Mouse (Mus musculus): ENCODE results near the gene Gm42906.

Gene Gm42906

GRCm38 (mm10) chr5:151096012-151096411 is 332.0 kb downstream of the Gm42906 start:
- peak; percentile 62 for TF ChIP-seq GATA4 (IDR thresholded peaks at IDR 0.05; ENCODE audit: insufficient replicate concordance, low read length)

GRCm38 (mm10) chr5:151092886-151093665 is 334.9 kb downstream of the Gm42906 start:
- TF ChIP-seq GATA4 (IDR thresholded peaks at IDR 0.05; ENCODE audit: insufficient replicate concordance, low read length): no peak

DNA sequence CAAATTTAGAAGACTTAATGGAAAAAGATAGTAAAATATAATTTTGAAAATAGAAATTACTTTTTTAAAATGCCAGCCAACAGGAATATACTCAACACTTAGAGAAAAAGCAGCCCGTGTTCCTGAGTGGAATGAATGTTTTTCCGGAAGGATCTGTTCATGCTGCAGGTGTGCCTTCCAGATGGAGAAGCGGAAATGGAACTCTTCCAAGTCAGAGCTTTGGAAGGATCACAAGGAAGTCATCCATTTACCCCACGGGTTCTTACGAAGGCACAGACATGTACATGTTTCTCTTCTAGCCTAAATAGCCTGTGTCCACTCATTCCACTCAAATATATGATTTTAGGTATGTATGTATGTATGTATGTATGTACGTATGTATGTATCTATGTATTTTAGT is 337.0 kb downstream of the Gm42906 start:
- TF ChIP-seq GATA4 (IDR thresholded peaks at IDR 0.05; ENCODE audit: insufficient replicate concordance, low read length): no peak

DNA sequence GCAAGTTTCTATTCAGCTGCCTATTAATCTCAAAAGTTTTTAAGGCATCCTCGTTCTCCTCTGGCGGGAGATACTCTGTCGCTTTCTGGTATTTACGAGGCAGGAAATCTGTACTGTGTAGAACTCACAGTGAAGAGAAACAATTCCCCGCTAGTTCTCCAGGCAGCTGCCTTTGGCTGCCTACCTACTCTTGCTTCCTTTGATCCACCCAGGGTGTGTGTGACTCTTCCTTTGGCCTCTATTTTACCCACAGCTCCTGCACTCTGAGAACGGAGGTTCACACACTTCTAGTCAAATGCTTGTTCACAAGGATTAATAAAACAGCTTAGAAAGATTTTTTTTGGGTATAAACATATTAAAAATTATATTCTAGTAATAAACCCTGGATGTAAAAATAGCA is 338.8 kb downstream of the Gm42906 start:
- no peak for TF ChIP-seq GATA4 (IDR thresholded peaks at IDR 0.05; ENCODE audit: insufficient replicate concordance, low read length)

DNA sequence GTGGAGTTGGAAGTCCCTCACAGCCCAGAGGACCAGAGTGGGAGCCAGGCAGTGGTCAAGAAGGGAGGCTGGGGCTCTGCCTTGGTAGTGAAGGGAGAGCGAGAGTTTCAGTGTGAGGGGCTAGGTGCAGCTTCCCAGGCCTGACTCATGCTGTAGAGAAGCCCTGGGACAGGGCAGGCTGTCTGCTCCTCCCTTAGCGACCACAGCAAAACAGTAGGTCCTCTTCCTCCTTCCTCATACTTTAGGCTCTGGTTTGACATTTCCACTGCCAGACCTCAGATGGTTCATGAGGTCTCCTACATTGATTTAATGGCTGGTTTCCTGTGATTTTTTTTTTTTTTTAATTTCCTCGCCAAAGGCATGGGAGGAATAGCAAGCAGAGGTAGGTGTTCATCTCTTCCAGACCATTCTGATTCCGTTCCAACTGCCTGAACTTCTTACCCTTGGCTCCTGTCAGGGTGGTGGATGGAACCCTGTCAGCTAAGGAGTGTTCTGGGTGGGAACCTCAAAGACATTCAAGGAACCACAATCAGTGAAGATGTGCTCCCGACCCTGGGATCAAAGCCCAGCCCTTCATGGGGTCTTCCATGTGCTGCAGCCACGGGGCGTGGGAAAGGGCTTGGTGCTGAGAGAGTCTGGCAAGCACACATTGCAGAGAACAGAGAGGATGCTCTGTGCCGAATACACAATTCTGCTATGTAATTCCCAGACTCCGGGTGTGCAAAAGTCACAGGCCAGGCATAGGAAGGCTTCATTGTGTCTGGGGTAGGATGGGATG is 341.3 kb downstream of the Gm42906 start:
- no peak for TF ChIP-seq GATA4 (IDR thresholded peaks at IDR 0.05; ENCODE audit: insufficient replicate concordance, low read length)

DNA sequence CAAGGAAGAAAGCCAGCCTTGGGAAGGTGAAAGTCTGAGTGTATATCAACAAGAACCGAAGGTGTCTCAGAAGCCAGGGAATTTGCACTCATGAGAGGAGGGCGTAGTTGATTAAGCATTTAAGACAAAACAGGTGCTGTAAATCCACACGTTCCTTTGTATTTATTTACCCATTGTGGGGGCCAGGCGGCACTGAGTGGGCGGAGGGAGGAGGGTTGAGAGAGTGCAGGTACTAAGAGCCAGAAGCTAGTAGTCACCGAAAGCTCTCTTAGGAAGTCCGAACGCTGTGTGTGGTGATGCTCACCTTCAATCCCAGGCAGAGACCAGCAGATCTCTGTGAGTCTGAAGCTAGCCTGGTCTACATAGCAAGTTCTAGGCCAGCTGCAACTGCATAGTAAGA is 342.2 kb downstream of the Gm42906 start:
- TF ChIP-seq GATA4 (IDR thresholded peaks at IDR 0.05; ENCODE audit: insufficient replicate concordance, low read length): no peak

GRCm38 (mm10) chr5:151080276-151080675 is 347.7 kb downstream of the Gm42906 start:
- no peak for TF ChIP-seq GATA4 (IDR thresholded peaks at IDR 0.05; ENCODE audit: insufficient replicate concordance, low read length)

DNA sequence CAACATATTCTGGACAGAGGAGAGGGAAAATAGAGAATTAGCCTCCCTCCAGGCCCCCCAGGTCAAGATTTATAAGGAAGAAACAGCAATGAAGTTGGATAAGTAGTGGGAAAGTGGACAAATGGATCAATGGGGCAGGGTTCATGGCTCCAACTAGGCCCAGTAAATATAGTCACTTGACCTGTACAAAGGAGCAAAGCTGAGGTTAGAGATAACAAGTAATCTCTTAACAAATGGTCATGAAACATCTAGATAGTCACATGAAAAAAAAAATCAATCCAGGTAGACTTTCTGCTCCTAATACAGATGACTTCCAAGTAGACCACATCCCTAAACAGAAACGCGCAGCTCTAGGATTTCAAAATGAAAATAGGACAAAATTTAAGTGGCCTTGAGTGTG is 350.0 kb downstream of the Gm42906 start:
- TF ChIP-seq GATA4 (IDR thresholded peaks at IDR 0.05; ENCODE audit: insufficient replicate concordance, low read length): peak; percentile 92

DNA sequence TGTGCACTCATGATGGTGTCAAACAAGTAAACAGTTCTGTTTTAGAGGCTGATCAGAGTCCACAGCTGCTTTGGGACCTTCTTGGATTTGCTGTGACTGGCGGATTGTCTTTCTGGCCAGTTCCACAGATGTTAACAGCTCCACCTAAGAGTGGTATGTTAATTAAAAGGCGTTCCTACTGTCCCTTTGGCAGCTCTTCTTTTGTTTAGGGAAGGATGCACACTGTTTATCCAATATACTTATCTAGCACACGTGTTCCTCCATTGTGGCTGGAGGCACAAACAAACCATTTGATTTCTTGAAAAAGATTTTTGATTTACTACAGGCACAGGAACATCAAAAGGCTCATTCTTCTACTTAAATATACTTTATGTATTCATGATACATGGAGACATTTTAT is 351.0 kb downstream of the Gm42906 start:
- TF ChIP-seq GATA4 (IDR thresholded peaks at IDR 0.05; ENCODE audit: insufficient replicate concordance, low read length): no peak

- no peak for TF ChIP-seq GATA4 (IDR thresholded peaks at IDR 0.05; ENCODE audit: insufficient replicate concordance, low read length)
These were observed 353.7 kb downstream of the Gm42906 start for GRCm38 (mm10) chr5:151074282-151074681.

- TF ChIP-seq GATA4 (IDR thresholded peaks at IDR 0.05; ENCODE audit: insufficient replicate concordance, low read length): no peak
These were observed 356.5 kb downstream of the Gm42906 start for GRCm38 (mm10) chr5:151071430-151071829.

DNA sequence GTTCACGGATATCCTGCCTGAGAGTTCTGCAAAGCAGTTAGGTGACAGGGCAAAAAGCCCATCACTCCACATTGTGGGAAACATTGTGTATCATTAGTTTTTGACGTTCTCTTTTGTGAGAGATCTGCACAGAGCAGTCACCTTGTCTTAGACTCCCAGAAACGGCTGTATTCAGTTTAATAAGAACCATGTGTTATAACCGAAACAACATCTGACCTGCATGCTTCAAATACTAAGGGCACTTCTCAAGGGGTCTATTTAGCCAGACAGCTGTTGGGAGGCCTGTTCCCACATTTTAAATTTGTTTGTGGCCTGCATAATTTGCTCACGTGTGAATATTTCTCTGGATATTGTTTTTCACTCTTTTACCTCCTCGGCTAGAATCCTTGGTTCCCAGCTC is 357.1 kb downstream of the Gm42906 start:
- no peak for TF ChIP-seq GATA4 (IDR thresholded peaks at IDR 0.05; ENCODE audit: insufficient replicate concordance, low read length)

DNA sequence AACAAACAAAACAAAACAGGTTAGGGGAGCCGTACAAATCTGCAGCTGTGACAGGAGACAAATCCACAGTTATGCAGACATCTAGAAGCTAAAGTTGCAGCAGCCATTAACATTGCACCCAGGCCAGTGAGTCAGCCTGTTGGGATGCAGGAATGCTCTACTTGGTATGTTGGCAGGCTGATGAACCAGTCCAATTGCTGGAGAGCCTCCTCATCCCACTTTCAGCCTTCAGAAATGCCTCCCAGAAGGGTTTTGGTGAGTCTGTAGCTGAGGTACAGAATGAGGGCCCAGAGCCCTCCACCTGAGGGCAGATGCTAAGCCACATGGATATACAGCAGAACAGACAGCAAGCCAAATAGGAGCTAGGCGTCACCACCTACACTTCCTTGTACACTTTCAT is 358.4 kb downstream of the Gm42906 start:
- no peak for TF ChIP-seq GATA4 (IDR thresholded peaks at IDR 0.05; ENCODE audit: insufficient replicate concordance, low read length)

- no peak for TF ChIP-seq GATA4 (IDR thresholded peaks at IDR 0.05; ENCODE audit: insufficient replicate concordance, low read length)
These were observed 361.9 kb downstream of the Gm42906 start for GRCm38 (mm10) chr5:151066016-151066415.

DNA sequence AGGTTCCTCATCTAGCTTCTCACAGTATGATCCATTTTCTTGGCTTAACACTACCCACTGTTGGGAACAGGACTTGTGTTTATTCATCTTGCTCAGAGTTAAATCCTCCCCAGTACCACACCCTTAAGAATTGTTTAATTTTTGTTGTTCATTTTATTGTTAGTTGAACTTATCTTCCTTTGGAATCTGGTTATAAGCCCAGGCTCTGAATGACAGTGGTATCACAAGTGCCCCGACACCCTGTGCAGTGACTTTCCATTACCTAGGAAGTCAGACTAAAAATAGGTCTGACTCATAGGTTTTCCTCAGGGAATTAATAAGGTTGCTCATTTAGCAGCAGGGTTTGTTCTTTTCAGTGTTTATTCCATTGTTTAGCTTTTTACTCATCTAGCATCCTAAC is 362.7 kb downstream of the Gm42906 start:
- no peak for TF ChIP-seq GATA4 (IDR thresholded peaks at IDR 0.05; ENCODE audit: insufficient replicate concordance, low read length)

GRCm38 (mm10) chr5:151061942-151062341 is 366.0 kb downstream of the Gm42906 start:
- no peak for TF ChIP-seq GATA4 (IDR thresholded peaks at IDR 0.05; ENCODE audit: insufficient replicate concordance, low read length)
